Comparison of ENCODE assay signal across 16 mouse cellular contexts in genomic region chr11:86381478-86382091, GRCm38 (mm10). TPM values are rescaled to one million over a fixed set of nuclear protein-coding genes. Genes with fewer than 3 reads are reported as not detected.
DNase-seq lines count a peak whose midpoint lies in the region; ATAC-seq and TF ChIP-seq lines count a peak whose summit lies in the region.
"Had no signal": no experiment of that assay in that cellular context is flagged by ENCODE, and none has a peak within 500 bp of the region (broad histone marks: within the 10 kb centered on the region; RNA-seq: fewer than 3 reads in every experiment).

No protein-coding gene starts in this region.

- H3K9ac ChIP-seq in forebrain, postnatal 0 days = no peak overlapping the region
- no peak overlapping the region for H3K9ac ChIP-seq in forebrain, embryonic 16.5 days (replicated peaks; ENCODE audit: low read depth, low read length)
- no peak overlapping the region for H3K9ac ChIP-seq in stomach, embryonic 16.5 days (ENCODE audit: low read length)
- H3K9ac ChIP-seq: kidney, embryonic 15.5 days; lung, embryonic 15.5 days had no signal

- 0 out of 2 replicates have a peak, but pooled peaks cover 9% of the 10 kb centered on the region for H3K4me1 ChIP-seq in forebrain, postnatal 0 days (ENCODE audit: insufficient read depth)
- H3K4me1 ChIP-seq in forebrain, embryonic 16.5 days (replicated peaks; ENCODE audit: control insufficient read depth, insufficient read depth, low read length) = peaks cover 6% of the 10 kb centered on the region
- peaks cover 14% of the 10 kb centered on the region for H3K4me1 ChIP-seq in stomach, embryonic 16.5 days (ENCODE audit: control insufficient read depth, insufficient read depth, low read length)

- peak; percentile 21 for DNase-seq in forebrain, postnatal 0 days
- DNase-seq in lung, postnatal 10 days = peak; percentile 22
- DNase-seq in lung, postnatal 4 days = no peak
- DNase-seq in adrenal gland, postnatal 14 days = peak; percentile 47
- no peak for DNase-seq in gastrocnemius, adult 2 months
- DNase-seq: cerebellum, postnatal 14 days; midbrain, embryonic 14.5 days had no signal

- TF ChIP-seq CTCF in forebrain, postnatal 0 days (IDR thresholded peaks at IDR 0.05; ENCODE audit: low read depth) = no peak
- no peak for TF ChIP-seq CTCF in gastrocnemius, adult 2 months (IDR thresholded peaks at IDR 0.05)

- H3K4me2 ChIP-seq in forebrain, postnatal 0 days (ENCODE audit: low read depth) = no peak overlapping the region
- no peak overlapping the region for H3K4me2 ChIP-seq in forebrain, embryonic 16.5 days (ENCODE audit: low read length)
- H3K4me2 ChIP-seq in stomach, embryonic 16.5 days (ENCODE audit: low read depth, low read length) = no peak overlapping the region
- H3K4me2 ChIP-seq: kidney, embryonic 15.5 days; lung, embryonic 15.5 days had no signal

- H3K4me3 ChIP-seq in forebrain, postnatal 0 days (ENCODE audit: low read depth, low read length) = no peak overlapping the region
- H3K4me3 ChIP-seq in forebrain, embryonic 16.5 days (replicated peaks; ENCODE audit: low read length) = no peak overlapping the region
- H3K4me3 ChIP-seq in stomach, embryonic 16.5 days (replicated peaks; ENCODE audit: low read length) = no peak overlapping the region
- H3K4me3 ChIP-seq in gastrocnemius, adult 2 months = no peak overlapping the region
- H3K4me3 ChIP-seq: heart, embryonic 10.5 days; hindbrain, embryonic 10.5 days; kidney, embryonic 15.5 days; layer of hippocampus, adult 2 months; lung, embryonic 15.5 days had no signal

- peak; percentile 20; the same call in 1 of the 2 replicates for ATAC-seq in forebrain, postnatal 0 days
- no peak for ATAC-seq in forebrain, embryonic 16.5 days
- no peak for ATAC-seq in stomach, embryonic 16.5 days (ENCODE audit: insufficient read depth, low FRiP score)
- ATAC-seq in megakaryocyte progenitor cell, adult 5-6 weeks (replicated peaks; ENCODE audit: poor library complexity) = no peak
- ATAC-seq: inflammation-experienced regulatory T-cells, adult 6 months had no signal

- H3K27ac ChIP-seq in forebrain, postnatal 0 days (ENCODE audit: low read depth, low read length) = no peak overlapping the region
- H3K27ac ChIP-seq in forebrain, embryonic 16.5 days (ENCODE audit: low read length) = no peak overlapping the region
- H3K27ac ChIP-seq in stomach, embryonic 16.5 days (ENCODE audit: low read length) = peak overlapping the region; percentile 37; the same call in 1 of the 2 replicates
- H3K27ac ChIP-seq in gastrocnemius, adult 2 months = no peak overlapping the region
- H3K27ac ChIP-seq: heart, embryonic 10.5 days; hindbrain, embryonic 10.5 days; kidney, embryonic 15.5 days; layer of hippocampus, adult 2 months; lung, embryonic 15.5 days had no signal

- no peaks in the 10 kb centered on the region for H3K36me3 ChIP-seq in forebrain, postnatal 0 days (ENCODE audit: insufficient read depth)
- H3K36me3 ChIP-seq in forebrain, embryonic 16.5 days (ENCODE audit: control insufficient read depth, insufficient read depth) = no peaks in the 10 kb centered on the region
- no peaks in the 10 kb centered on the region for H3K36me3 ChIP-seq in stomach, embryonic 16.5 days (ENCODE audit: control insufficient read depth, insufficient read depth, low read length)
- H3K36me3 ChIP-seq: heart, embryonic 10.5 days; hindbrain, embryonic 10.5 days; kidney, embryonic 15.5 days; lung, embryonic 15.5 days had no signal

- no peaks in the 10 kb centered on the region for H3K27me3 ChIP-seq in forebrain, postnatal 0 days (ENCODE audit: insufficient read depth, low read length)
- no peaks in the 10 kb centered on the region for H3K27me3 ChIP-seq in forebrain, embryonic 16.5 days (replicated peaks; ENCODE audit: control insufficient read depth, insufficient read depth, low read length)
- H3K27me3 ChIP-seq in stomach, embryonic 16.5 days (ENCODE audit: control insufficient read depth, insufficient read depth, low read length) = no peaks in the 10 kb centered on the region
- H3K27me3 ChIP-seq: kidney, embryonic 15.5 days; lung, embryonic 15.5 days had no signal

- intact Hi-C loops in gastrocnemius, adult 2 months (cut with DNase I) = no loop called here

- WGBS in forebrain, postnatal 0 days = 62% methylated on average over 5 of the region's 5 CpGs
- 58% methylated on average over 5 of the region's 5 CpGs for WGBS in forebrain, embryonic 16.5 days
- whole genome bisulfite sequencing in stomach, embryonic 16.5 days = 67% methylated on average over 5 of the region's 5 CpGs

- no peaks in the 10 kb centered on the region for H3K9me3 ChIP-seq in forebrain, postnatal 0 days (ENCODE audit: low read length)
- H3K9me3 ChIP-seq in forebrain, embryonic 16.5 days (ENCODE audit: control insufficient read depth, low read length) = no peaks in the 10 kb centered on the region
- no peaks in the 10 kb centered on the region for H3K9me3 ChIP-seq in stomach, embryonic 16.5 days (replicated peaks; ENCODE audit: control insufficient read depth, low read length)
- H3K9me3 ChIP-seq: heart, embryonic 10.5 days; hindbrain, embryonic 10.5 days; kidney, embryonic 15.5 days; lung, embryonic 15.5 days had no signal

RNA-seq across cellular contexts. Expression of gene Med13, which starts 24.2 kb away (rescaled TPM):
- 54.0 and 57.0 TPM in 2 replicates for total RNA-seq in forebrain, postnatal 0 days (2014; rRNA removed)
- 3.8 and 5.5 TPM in 2 replicates for polyA plus RNA-seq in forebrain, postnatal 0 days (2015; fragmentation: Nextera tagmentation; extraction: Ambion mirVana)
- polyA plus RNA-seq in forebrain, embryonic 16.5 days (2015; fragmentation: Nextera tagmentation; extraction: Ambion mirVana) = 13.2 and 15.2 TPM in 2 replicates
- total RNA-seq in adrenal gland, postnatal 14 days (2021) = 50.0 and 52.0 TPM in 2 replicates
- polyA plus RNA-seq in stomach, embryonic 16.5 days (2015; fragmentation: Nextera tagmentation; extraction: Ambion mirVana) = 7.2 and 9.1 TPM in 2 replicates
- 10 to 100 TPM; 42.3 to 43.0 TPM for total RNA-seq in gastrocnemius, adult 2 months (2021)
- 52.0 and 54.5 TPM in 2 replicates for total RNA-seq in megakaryocyte progenitor cell, adult 5-6 weeks (2015)
- total RNA-seq in megakaryocyte progenitor cell, adult 5-6 weeks (2017) = 46.1 and 47.8 TPM in 2 replicates

Comparison
In these comparisons a context has a peak if more than half of its experiments do, and no peak if none do; other contexts are left out.
1. DNase-seq: peak in forebrain, postnatal 0 days (single experiment), lung, postnatal 10 days (single experiment) and adrenal gland, postnatal 14 days (single experiment); none in lung, postnatal 4 days (0 of 2) and gastrocnemius, adult 2 months (single experiment).